Mouse (Mus musculus) ES-Bruce4 (cell line): ENCODE measurements around the gene Crygn.

ENCODE experiments used
- CTCF ChIP-seq: IDR thresholded peaks from one replicate; pipeline ENCODE4 v1.8.1; 2011; ENCODE audit warnings: low read depth, low read length
- EP300 ChIP-seq: IDR thresholded peaks from 2 replicates; pipeline ENCODE4 v1.6.1; 2011; ENCODE audit warnings: low read depth, low read length; ENCODE audit not compliant: insufficient read depth
- POLR2A ChIP-seq: IDR thresholded peaks from one replicate; pipeline ENCODE4 v1.8.1; 2011; ENCODE audit warnings: low read length; ENCODE audit not compliant: insufficient read depth

DNA sequence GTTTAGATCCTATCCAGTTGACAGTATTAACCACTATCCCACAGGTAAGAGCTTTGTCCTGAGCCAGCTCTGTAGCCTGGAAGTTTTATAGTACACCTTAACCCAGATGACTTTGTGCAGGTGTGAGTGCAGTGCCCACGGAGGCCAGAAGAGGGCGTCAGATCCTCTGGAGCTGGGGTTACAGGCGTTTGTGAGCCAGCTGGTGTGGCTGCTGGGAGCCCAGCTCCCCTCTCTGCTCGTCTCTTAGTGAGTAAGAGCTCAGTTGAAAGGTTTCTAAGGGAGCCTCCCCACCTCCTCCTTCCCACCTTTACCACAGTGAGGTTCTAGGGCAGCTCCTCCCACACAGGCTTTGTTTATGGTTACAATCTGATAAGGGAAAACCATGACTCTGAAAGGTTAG is 18.9 kb upstream of the Crygn start:
- no peak for TF ChIP-seq POLR2A
- TF ChIP-seq EP300: no peak
- peak; percentile 22 for TF ChIP-seq CTCF
